Mouse (Mus musculus) layer of hippocampus, adult 2 months (tissue): ENCODE results near the gene Aqp9. TPM values are rescaled to one million over a fixed set of nuclear protein-coding genes. Genes with fewer than 3 reads are reported as not detected.
"Not testable (repeated sequence)": the region's sequence is repeated elsewhere in the genome, so short reads cannot be mapped to it uniquely, and the experiment has no call there.

Experiments
- DNase-seq, 2 experiments: peaks; one replicate each; pipeline ENCODE4 v3.0.0; 2022; ENCODE audit warnings: low spot score in 2 of 2
- H3K27ac ChIP-seq: fragments of 200-600 bp; 2 replicates; pipeline ENCODE4 v1.8.1; 2022
- H3K4me3 ChIP-seq: fragments of 200-600 bp; 2 replicates; pipeline ENCODE4 v1.8.1; 2022; ENCODE audit warnings: mild to moderate bottlenecking
- CTCF ChIP-seq: fragments of 200-600 bp; conservative IDR thresholded peaks from 2 replicates; pipeline ENCODE4 v1.8.1; 2022; ENCODE audit warnings: antibody characterized with exemption, mild to moderate bottlenecking, moderate library complexity
- total RNA-seq, 2 experiments: library from RNA; stranded (reverse); gene quantifications; 2 replicates each; pipeline ENCODE4 v1.2.3; 2021

Aqp9 gene
- total RNA-seq, 2 experiments from 2014 or later = 1.5 to 3.5 TPM

DNA sequence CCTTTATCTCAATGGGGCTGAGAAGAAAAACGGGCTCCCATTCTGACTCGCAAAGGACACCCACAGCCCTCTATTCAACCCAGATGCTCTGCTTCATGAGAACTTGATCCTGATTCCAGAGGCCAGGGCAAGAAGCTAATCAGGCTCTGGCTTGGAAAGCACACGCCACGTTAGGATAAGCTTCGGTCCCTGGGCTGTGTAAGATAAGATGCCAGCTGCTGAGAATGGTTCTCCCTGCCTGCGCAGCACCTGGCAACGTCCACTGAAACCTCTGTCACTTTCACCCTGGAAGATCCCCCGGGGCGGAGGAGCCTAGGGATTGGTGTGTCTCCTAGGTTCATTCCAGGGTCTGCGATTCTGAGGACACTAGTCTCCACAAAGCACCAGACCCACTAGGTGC, 22.3 kb downstream of the Aqp9 start:
- Histone ChIP-seq H3K4me3 (no peak overlapping the region), H3K27ac (no peak overlapping the region)
- no peak for DNase-seq
- TF ChIP-seq CTCF = no peak

DNA sequence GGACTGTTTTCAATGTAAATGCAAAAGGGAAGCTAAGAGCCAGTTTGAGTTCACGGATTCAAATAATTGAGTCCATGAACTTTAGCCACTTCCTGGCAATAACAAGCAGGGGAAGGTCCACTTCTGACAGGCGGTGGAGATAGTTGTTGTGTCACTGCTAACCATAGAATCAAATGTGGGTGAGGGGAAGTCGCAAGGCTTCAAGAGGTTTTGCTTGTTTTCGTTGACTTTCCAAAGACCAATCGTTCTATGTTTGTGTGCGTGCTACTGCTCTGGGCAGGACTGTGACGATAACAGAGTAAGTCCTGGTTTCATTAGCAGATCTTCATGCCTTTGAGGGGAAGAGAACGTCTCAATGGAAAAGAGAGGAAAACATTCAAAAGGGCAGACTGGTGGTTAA, 28.3 kb downstream of the Aqp9 start:
- no peak overlapping the region for H3K4me3 ChIP-seq
- DNase-seq = no peak
- no peak for TF ChIP-seq CTCF
- H3K27ac ChIP-seq = no peak overlapping the region

DNA sequence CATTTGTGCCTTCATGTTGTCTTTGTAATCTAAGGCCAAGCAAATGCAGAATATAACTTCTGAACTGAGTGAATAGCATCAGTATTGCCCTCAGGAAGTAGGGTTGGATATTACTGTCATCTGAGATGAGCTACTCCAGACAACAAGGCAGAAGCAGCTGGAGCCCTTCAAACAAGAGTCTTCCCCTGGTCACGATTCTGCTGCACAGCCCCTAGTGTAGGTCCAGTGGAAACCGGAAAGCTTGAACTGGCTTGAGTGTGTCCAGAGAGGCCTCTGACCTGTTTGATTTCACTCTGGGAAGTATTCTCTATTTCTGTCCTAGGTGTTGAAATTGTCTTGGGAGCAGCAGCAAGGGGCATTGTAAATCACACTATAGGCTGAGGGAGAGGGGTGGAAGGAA, 29.5 kb downstream of the Aqp9 start:
- no peak for DNase-seq
- no peak overlapping the region for H3K27ac ChIP-seq
- TF ChIP-seq CTCF = no peak
- H3K4me3 ChIP-seq = no peak overlapping the region

DNA sequence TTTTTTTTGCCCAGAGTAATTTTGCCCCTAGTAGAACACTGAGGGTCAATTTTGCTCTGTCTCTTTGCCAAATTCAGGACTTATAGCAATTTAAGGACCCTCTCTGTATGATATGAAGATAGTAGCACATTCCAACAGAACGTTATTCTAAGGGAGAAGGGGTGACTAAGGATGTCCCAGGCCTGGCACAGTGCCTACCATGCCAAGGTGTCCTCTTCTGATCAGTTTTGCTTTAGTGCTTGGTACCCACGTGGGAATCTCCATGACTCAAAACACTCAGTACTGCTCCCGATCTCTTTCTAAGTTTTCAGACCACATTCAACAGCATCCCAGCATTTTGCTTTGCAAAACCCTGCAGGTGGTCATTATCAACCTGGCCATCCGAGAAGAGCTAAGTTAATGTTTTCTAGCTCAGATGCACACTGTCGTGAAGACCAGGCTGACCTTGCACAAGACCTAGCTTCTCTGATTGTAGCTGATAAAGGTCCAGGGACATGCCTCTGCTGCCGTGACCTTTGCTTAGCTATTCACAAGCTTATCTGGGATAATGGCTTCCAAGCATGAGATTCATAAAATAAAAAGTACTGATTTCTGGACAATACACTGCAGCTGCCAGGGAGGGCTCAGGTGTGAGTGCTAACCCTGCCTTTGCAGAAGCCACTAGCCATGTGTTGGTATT, 31.1 kb downstream of the Aqp9 start:
- Histone ChIP-seq H3K27ac (no peak overlapping the region), H3K4me3 (no peak overlapping the region)
- no peak for TF ChIP-seq CTCF
- no peak for DNase-seq

- Histone ChIP-seq H3K4me3 (no peak overlapping the region), H3K27ac (no peak overlapping the region)
- no peak for DNase-seq
- TF ChIP-seq CTCF = no peak
Observed at GRCm38 (mm10) chr9:71135073-71135472, 33.4 kb downstream of the Aqp9 start.

- H3K27ac ChIP-seq = no peak overlapping the region
- no peak for DNase-seq
- no peak overlapping the region for H3K4me3 ChIP-seq
- TF ChIP-seq CTCF = no peak
Observed at GRCm38 (mm10) chr9:71133190-71133589, 35.3 kb downstream of the Aqp9 start.

GRCm38 (mm10) chr9:71131822-71132221, 36.7 kb downstream of the Aqp9 start:
- DNase-seq = no peak
- H3K4me3 ChIP-seq = no peak overlapping the region
- TF ChIP-seq CTCF = no peak
- H3K27ac ChIP-seq = no peak overlapping the region

DNA sequence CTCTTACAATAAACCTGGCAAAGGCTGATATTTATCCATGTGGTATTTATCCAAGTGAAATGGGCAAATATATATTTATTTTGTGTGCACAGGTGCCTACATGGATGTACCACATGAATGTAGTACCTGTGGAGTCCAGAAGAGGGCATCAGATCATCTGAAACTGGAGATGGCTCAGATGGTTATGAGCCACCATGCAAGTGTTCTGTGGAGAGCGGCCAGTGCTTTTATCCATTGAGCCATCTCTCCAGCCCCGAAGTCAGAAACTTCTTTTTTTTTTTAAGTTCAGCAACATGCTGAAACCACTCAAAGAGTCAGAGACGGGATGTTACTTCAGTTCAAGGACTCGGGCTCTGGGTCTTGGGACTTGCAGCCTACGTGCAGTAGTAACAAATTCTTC, 39.6 kb downstream of the Aqp9 start:
- Histone ChIP-seq H3K27ac (no peak overlapping the region), H3K4me3 (no peak overlapping the region)
- DNase-seq = peak; percentile 66 to 71
- TF ChIP-seq CTCF = peak; percentile 84

GRCm38 (mm10) chr9:71126205-71126604, 42.3 kb downstream of the Aqp9 start:
- peak; percentile 79 for TF ChIP-seq CTCF
- H3K4me3 ChIP-seq = no peak overlapping the region
- peak; percentile 37 to 53 for DNase-seq
- no peak overlapping the region for H3K27ac ChIP-seq

GRCm38 (mm10) chr9:71123095-71123494, 45.4 kb downstream of the Aqp9 start:
- DNase-seq, H3K4me3 ChIP-seq, H3K27ac ChIP-seq: not testable (repeated sequence)
- 0 out of 2 replicates have a peak, but pooled peaks have one; percentile 8 for TF ChIP-seq CTCF

GRCm38 (mm10) chr9:71120924-71121323, 47.6 kb downstream of the Aqp9 start:
- no peak for DNase-seq
- H3K4me3 ChIP-seq = no peak overlapping the region
- 0 out of 2 replicates have a peak, but pooled peaks have one; percentile 13 for TF ChIP-seq CTCF
- H3K27ac ChIP-seq = no peak overlapping the region

DNA sequence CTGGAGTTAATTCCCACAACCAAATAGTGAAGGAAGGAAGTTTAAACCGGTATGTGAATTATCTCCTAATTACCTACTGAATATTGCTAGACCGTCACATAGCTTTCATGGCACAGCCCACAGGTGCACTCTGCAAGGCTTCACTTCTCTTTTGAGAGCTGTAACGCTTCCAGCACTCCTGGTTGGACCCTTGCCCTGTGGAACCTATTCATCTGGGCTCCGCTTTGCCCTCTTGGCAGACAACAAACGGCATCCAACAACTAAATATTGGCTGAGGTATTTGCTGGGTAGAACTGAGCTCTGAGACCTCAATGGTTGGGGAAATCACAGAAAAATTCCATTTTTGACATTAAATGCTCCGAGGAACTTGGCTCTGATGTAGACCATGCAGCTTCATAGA, 55.3 kb downstream of the Aqp9 start:
- no peak for TF ChIP-seq CTCF
- H3K4me3 ChIP-seq = no peak overlapping the region
- no peak for DNase-seq
- no peak overlapping the region for H3K27ac ChIP-seq

DNA sequence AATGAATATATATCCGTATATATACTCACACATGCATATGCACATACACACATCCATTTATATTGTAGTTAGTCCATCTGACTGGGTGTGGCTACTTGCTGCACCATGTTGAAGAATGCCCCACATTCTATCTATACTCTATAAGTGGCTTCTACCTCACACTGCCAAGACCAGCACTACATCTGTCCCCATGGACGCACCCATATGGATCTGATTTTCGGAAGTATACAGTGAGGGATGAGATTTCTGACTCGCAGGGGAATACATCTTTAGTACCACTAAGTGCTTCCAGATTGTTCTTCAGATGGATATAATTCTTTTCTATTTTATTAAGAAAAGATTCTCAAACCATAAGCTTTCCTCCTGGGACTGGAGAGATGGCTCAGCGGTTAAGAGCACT, 65.0 kb downstream of the Aqp9 start:
- TF ChIP-seq CTCF = no peak
- Histone ChIP-seq H3K27ac (no peak overlapping the region), H3K4me3 (no peak overlapping the region)
- DNase-seq = no peak

GRCm38 (mm10) chr9:71094066-71094465, 74.4 kb downstream of the Aqp9 start:
- no peak for DNase-seq
- no peak overlapping the region for H3K27ac ChIP-seq
- TF ChIP-seq CTCF = no peak
- no peak overlapping the region for H3K4me3 ChIP-seq
